Mouse (Mus musculus) mammary gland, adult 2 months (tissue): ENCODE results near the gene Bpifb9b. TPM values are rescaled to one million over a fixed set of nuclear protein-coding genes. Genes with fewer than 3 reads are reported as not detected.

ENCODE experiments used
- polyA plus RNA-seq: library from polyadenylated mRNA; depleted of rRNA; stranded (reverse); fragments of >200 nt; gene quantifications from 2 replicates; pipeline ENCODE4 v1.2.3, GENCODE M21; 2012; ENCODE audit warnings: low replicate concordance; rRNA removed

Gene Bpifb9b
- not detected in 2 replicates for polyA plus RNA-seq

DNA sequence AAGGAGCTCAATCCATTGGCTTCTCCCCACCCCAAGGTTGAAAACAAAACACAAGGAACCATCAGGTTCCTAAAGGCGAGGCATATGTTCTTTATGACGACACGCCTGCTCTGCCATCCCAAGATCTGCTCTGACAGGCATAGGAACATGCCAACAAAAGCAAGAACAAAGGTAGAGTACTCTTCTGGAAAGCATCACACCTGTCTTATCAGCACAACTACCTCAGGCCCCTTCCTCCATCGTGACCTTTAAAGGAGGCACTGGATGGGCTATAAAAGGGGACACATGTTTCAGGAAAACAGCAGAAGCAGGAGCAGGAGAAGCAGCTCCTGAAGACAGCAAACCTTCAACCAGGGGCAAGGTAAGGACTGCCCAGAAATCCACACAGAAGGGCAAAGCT, at the start of gene Bpifb9b:
Gene Bpifb9b, plus strand, starts transcription at position 301 of the 400 bp plus-strand sequence.

DNA sequence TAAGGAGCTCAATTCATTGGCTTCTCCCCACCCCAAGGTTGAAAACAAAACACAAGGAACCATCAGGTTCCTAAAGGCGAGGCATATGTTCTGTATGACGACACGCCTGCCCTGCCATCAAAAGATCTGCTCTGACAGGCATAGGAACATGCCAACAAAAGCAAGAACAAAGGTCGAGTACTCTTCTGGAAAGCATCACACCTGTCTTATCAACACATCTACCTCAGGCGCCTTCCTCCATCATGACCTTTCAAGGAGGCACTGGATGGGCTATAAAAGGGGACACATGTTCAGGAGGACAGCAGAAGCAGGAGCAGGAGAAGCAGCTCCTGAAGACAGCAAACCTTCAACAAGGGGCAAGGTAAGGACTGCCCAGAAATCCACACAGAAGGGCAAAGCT, 49.5 kb upstream of the Bpifb9b start, which contains the start of gene Bpifb9a:
Gene Bpifb9a, plus strand, starts transcription at position 301 of the 400 bp plus-strand sequence.

Other genes starting within 250 kb of the Bpifb9b start
- not detected in 2 replicates for gene Bpifa3, start 176.9 kb upstream of the Bpifb9b start, polyA plus RNA-seq
- 0.42 TPM in 1 of 2 replicates, not detected in the other for gene Bpifa1, start 164.3 kb upstream of the Bpifb9b start, polyA plus RNA-seq
- not detected in 2 replicates for gene Bpifa5, start 144.6 kb upstream of the Bpifb9b start, polyA plus RNA-seq
- gene Bpifb1, start 116.4 kb upstream of the Bpifb9b start, polyA plus RNA-seq = not detected in 2 replicates
- 1.8 and 2.5 TPM in 2 replicates for gene Bpifb5, start 83.5 kb upstream of the Bpifb9b start, polyA plus RNA-seq
- gene Bpifb9a, start 49.4 kb upstream of the Bpifb9b start, polyA plus RNA-seq = not detected in 2 replicates
- 5.8 and 12.7 TPM in 2 replicates for gene Cdk5rap1, start 65.8 kb downstream of the Bpifb9b start, polyA plus RNA-seq
- 30.3 and 42.6 TPM in 2 replicates for gene Snta1, start 100.9 kb downstream of the Bpifb9b start, polyA plus RNA-seq
- 10.9 and 12.3 TPM in 2 replicates for gene Cbfa2t2, start 129.3 kb downstream of the Bpifb9b start, polyA plus RNA-seq
- 0.45 and 2.6 TPM in 2 replicates for gene 1700003F12Rik, start 239.9 kb downstream of the Bpifb9b start, polyA plus RNA-seq
- gene Actl10, start 244.5 kb downstream of the Bpifb9b start, polyA plus RNA-seq = 0.14 TPM in 1 of 2 replicates, not detected in the other